Mouse (Mus musculus): ENCODE measurements at regions not wholly inside any gene's neighbourhood (a gene's known extent, or its start where the extent isn't known, plus 50 kb on each side); places are given as distances from the start of the nearest gene placed in this dataset.
A peak's percentile ranks its signal among the peaks of the same experiment; 100 is the strongest.

DNA sequence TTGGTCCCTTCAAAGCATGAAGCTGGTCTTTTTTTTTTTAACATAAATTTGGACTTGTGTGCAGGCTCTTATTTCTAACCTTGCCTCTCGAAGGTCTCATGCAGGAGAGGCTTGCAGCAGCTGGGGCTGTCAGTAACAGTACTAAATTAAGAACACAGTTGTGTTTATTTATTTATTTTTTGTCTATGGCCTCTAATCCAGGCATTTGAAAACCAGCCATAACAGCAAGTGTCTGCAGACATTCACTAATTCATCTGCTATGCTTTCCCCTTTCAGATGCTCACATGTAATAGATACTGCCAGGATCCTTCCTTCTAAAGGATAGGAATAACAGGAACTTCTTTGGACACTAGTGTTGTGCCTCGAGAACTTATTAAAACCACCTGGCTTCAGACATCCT is 172.5 kb downstream of the Rchy1 start:
- Histone ChIP-seq H3K4me2 (ENCODE audit: low read depth) (no peak overlapping the region), H3K4me1 (ENCODE audit: control insufficient read depth, insufficient read depth, low read length) (no peaks in the 10 kb centered on the region), H3K4me3 (ENCODE audit: low read depth, low read length) (no peak overlapping the region), H3K27me3 (ENCODE audit: control insufficient read depth, insufficient read depth, low read length) (no peaks in the 10 kb centered on the region), H3K36me3 (ENCODE audit: control insufficient read depth, insufficient read depth, low read length) (no peaks in the 10 kb centered on the region), H3K27ac (ENCODE audit: low read depth, low read length) (no peak overlapping the region), H3K9ac (ENCODE audit: low read length) (no peak overlapping the region), H3K9me3 (ENCODE audit: control insufficient read depth, low read length) (no peaks in the 10 kb centered on the region)
- DNase-seq (ENCODE audit: low spot score) (no peak), ATAC-seq (ENCODE audit: insufficient read depth, low FRiP score, low TSS enrichment) (no peak)
- WGBS = 54% methylated on average over 2 of the region's 2 CpGs

DNA sequence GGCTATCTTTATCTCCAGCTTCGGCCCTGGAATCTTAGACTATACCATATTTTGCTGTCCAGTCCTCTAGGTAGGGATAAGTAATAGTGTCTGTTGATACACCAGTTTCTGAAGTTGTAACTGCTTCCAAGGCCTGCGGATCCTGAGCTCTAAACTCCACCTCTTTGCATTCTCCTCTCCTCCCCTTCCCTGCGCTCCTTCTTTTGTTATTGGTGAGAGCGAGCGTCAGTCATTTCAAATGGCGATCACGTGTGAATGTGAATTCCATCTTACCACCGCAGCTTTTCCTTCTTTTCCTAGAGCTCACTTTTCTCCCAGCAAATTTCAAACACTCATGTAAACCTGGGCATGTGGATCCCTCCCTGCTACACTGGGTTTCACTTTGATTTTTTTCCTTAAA is 178.9 kb downstream of the Rchy1 start:
- DNase-seq (ENCODE audit: low spot score) = no peak
- Histone ChIP-seq H3K36me3 (ENCODE audit: control insufficient read depth, insufficient read depth, low read length) (no peaks in the 10 kb centered on the region), H3K27ac (ENCODE audit: low read depth, low read length) (no peak overlapping the region), H3K9ac (ENCODE audit: low read length) (no peak overlapping the region), H3K4me2 (ENCODE audit: low read depth) (no peak overlapping the region), H3K4me3 (ENCODE audit: low read depth, low read length) (no peak overlapping the region), H3K4me1 (ENCODE audit: control insufficient read depth, insufficient read depth, low read length) (no peaks in the 10 kb centered on the region), H3K27me3 (ENCODE audit: control insufficient read depth, insufficient read depth, low read length) (no peaks in the 10 kb centered on the region), H3K9me3 (ENCODE audit: control insufficient read depth, low read length) (no peaks in the 10 kb centered on the region)
- 83% methylated on average over 8 of the region's 8 CpGs for whole genome bisulfite sequencing
- no peak for ATAC-seq (ENCODE audit: insufficient read depth, low FRiP score, low TSS enrichment)

DNA sequence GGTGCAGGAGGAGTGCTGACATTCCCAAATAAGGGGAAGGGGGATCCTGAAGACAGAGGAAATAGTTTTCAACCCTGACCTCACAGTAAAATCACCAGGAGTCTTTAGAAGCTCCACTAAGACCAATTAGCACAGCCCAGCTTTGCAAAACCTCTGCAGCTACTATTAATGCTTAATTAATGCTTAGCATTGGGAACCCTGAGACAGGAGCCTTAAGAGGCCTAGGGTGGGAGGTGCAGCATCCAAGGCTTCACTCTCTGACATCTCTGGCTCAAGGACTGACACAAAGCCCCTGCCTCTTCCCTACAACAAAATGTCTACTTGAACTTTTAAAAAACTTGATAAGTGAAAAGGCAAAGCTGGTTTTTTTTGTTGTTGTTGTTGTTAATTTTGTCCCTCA is 185.9 kb downstream of the Rchy1 start:
- Histone ChIP-seq H3K9me3 (ENCODE audit: control insufficient read depth, low read length) (no peaks in the 10 kb centered on the region), H3K27me3 (ENCODE audit: control insufficient read depth, insufficient read depth, low read length) (no peaks in the 10 kb centered on the region), H3K27ac (ENCODE audit: low read depth, low read length) (no peak overlapping the region), H3K9ac (ENCODE audit: low read length) (no peak overlapping the region), H3K4me2 (ENCODE audit: low read depth) (no peak overlapping the region), H3K36me3 (ENCODE audit: control insufficient read depth, insufficient read depth, low read length) (no peaks in the 10 kb centered on the region), H3K4me3 (ENCODE audit: low read depth, low read length) (no peak overlapping the region), H3K4me1 (ENCODE audit: control insufficient read depth, insufficient read depth, low read length) (no peaks in the 10 kb centered on the region)
- ATAC-seq (ENCODE audit: insufficient read depth, low FRiP score, low TSS enrichment) (no peak), DNase-seq (ENCODE audit: low spot score) (no peak)

DNA sequence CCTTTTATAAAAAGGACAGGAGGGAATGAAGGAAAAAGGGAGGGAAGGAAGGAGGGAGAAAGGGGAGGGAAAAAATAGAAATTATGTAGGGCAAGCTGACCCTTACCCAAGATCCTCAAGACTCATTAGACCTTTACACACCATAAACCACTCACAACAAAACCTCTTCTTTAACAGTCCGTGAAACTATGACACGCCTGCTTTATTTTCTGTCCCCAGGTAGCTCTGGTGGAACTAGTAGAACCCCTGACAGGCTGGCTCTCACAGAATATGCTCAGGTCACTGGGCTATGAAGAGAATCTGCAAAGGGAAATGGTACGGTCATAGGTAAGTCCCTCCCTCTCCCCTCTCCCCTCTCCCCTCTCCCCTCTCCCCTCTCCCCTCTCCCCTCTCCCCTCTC is 188.8 kb downstream of the Rchy1 start:
- Histone ChIP-seq H3K36me3 (ENCODE audit: control insufficient read depth, insufficient read depth, low read length) (no peaks in the 10 kb centered on the region), H3K27me3 (ENCODE audit: control insufficient read depth, insufficient read depth, low read length) (no peaks in the 10 kb centered on the region), H3K9me3 (ENCODE audit: control insufficient read depth, low read length) (no peaks in the 10 kb centered on the region), H3K4me2 (ENCODE audit: low read depth) (no peak overlapping the region), H3K4me3 (ENCODE audit: low read depth, low read length) (no peak overlapping the region), H3K27ac (ENCODE audit: low read depth, low read length) (no peak overlapping the region), H3K9ac (ENCODE audit: low read length) (no peak overlapping the region), H3K4me1 (ENCODE audit: control insufficient read depth, insufficient read depth, low read length) (no peaks in the 10 kb centered on the region)
- no peak for DNase-seq (ENCODE audit: low spot score)
- WGBS = 79% methylated on average over 3 of the region's 3 CpGs
- ATAC-seq (ENCODE audit: insufficient read depth, low FRiP score, low TSS enrichment) = no peak

DNA sequence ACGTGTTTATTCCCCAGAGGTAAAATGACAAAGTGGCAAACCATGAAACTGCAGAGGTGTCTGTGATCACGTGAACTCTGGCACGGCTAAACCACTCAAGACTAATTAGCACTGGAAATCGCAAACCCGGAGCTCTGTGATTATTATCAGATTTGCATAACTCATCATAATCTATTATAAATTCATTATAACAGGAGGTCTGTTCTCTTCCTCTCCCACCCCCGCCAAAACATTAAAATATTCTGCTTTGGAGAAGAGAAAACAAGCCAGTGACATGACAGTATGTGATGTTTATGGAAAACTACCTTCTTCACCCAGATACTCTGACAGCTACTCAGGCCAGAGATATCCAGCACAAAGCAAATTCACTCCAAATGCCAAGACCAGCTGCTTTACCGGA is 195.0 kb downstream of the Rchy1 start:
- Histone ChIP-seq H3K27me3 (ENCODE audit: control insufficient read depth, insufficient read depth, low read length) (no peaks in the 10 kb centered on the region), H3K4me2 (ENCODE audit: low read depth) (no peak overlapping the region), H3K27ac (ENCODE audit: low read depth, low read length) (no peak overlapping the region), H3K9me3 (ENCODE audit: control insufficient read depth, low read length) (no peaks in the 10 kb centered on the region), H3K9ac (ENCODE audit: low read length) (no peak overlapping the region), H3K4me1 (ENCODE audit: control insufficient read depth, insufficient read depth, low read length) (no peaks in the 10 kb centered on the region), H3K4me3 (ENCODE audit: low read depth, low read length) (no peak overlapping the region), H3K36me3 (ENCODE audit: control insufficient read depth, insufficient read depth, low read length) (no peaks in the 10 kb centered on the region)
- ATAC-seq (ENCODE audit: insufficient read depth, low FRiP score, low TSS enrichment) (no peak), DNase-seq (ENCODE audit: low spot score) (no peak)
- WGBS = 85% methylated on average over 7 of the region's 7 CpGs

DNA sequence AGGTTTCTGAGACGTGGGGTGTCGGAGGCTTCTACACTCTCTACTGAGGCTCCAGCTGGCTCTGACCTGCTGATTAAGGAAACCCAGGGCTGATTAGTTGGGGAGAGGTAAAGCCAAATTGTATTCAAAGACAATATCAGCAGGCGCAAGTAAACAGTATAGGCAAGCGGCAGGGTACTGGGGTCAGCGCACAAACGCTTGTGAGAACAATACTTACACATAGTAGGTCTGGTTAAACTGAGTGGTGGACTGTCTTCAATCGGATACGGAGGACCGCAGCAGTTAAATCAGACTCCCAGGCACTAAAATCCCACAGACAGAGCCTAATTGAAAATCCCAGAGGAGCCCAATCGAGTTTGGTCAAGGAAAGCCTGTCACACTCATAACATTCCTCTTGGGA is 195.8 kb downstream of the Rchy1 start:
- no peak for ATAC-seq (ENCODE audit: insufficient read depth, low FRiP score, low TSS enrichment)
- 71% methylated on average over 10 of the region's 10 CpGs for WGBS
- no peaks in the 10 kb centered on the region for H3K27me3 ChIP-seq (ENCODE audit: control insufficient read depth, insufficient read depth, low read length)
- DNase-seq (ENCODE audit: low spot score) = no peak
- H3K9me3 ChIP-seq (ENCODE audit: control insufficient read depth, low read length) = no peaks in the 10 kb centered on the region
- H3K9ac ChIP-seq (ENCODE audit: low read length) = no peak overlapping the region
- no peak overlapping the region for H3K4me2 ChIP-seq (ENCODE audit: low read depth)
- H3K4me3 ChIP-seq (ENCODE audit: low read depth, low read length) = no peak overlapping the region
- no peaks in the 10 kb centered on the region for H3K36me3 ChIP-seq (ENCODE audit: control insufficient read depth, insufficient read depth, low read length)
- no peaks in the 10 kb centered on the region for H3K4me1 ChIP-seq (ENCODE audit: control insufficient read depth, insufficient read depth, low read length)
- no peak overlapping the region for H3K27ac ChIP-seq (ENCODE audit: low read depth, low read length)

DNA sequence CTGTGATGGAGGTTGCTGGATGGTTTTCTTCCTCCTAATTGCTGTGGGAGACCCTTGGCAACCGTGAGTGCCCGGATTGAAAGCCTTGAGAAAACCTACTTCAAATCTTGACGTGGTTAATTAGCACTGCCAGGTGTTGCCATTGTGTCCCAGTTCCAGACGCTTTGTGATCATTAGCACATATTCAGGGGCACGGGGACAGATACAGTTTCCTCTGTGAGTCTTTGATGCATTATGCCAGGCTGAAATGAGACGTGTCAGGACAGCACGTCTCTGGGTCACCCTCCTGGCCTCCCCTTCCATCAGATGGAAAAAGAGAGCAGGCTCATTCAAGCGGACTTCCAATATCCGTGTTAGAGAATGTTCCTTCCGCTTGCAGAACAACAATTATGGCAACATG is 198.2 kb downstream of the Rchy1 start:
- 46% methylated on average over 10 of the region's 10 CpGs for WGBS

DNA sequence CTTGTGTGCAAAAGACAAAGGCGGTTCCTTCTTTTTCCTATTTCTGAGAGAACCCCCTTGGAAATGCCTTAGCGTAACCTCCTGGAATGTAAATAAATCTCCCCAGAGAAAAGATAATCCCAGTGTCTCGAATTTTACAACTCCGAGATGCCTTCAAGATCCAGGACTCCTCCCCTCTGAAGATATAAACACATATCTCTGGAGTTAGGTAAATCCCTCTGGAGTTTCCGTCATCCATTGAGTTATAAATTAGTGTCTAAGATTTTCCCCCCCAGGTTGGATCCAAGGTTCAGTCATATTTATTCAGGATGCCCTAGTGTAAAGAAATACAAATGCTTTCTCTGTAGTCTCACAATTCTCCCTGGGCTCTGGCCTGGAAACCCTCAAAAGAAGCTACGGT is 200.3 kb downstream of the Rchy1 start:
- Histone ChIP-seq H3K9ac (ENCODE audit: low read length) (no peak overlapping the region), H3K9me3 (ENCODE audit: control insufficient read depth, low read length) (no peaks in the 10 kb centered on the region), H3K4me1 (ENCODE audit: control insufficient read depth, insufficient read depth, low read length) (no peaks in the 10 kb centered on the region), H3K4me3 (ENCODE audit: low read depth, low read length) (no peak overlapping the region), H3K27me3 (ENCODE audit: control insufficient read depth, insufficient read depth, low read length) (no peaks in the 10 kb centered on the region), H3K4me2 (ENCODE audit: low read depth) (no peak overlapping the region), H3K36me3 (ENCODE audit: control insufficient read depth, insufficient read depth, low read length) (no peaks in the 10 kb centered on the region), H3K27ac (ENCODE audit: low read depth, low read length) (no peak overlapping the region)
- no peak for ATAC-seq (ENCODE audit: insufficient read depth, low FRiP score, low TSS enrichment)
- 56% methylated on average over 6 of the region's 6 CpGs for WGBS
- DNase-seq (ENCODE audit: low spot score) = no peak

More for the DNA sequence above, 198.2 kb downstream of the Rchy1 start:
- peak; percentile 19 for DNase-seq (ENCODE audit: low spot score)
- Histone ChIP-seq H3K4me3 (ENCODE audit: low read depth, low read length) (no peak overlapping the region), H3K9me3 (ENCODE audit: control insufficient read depth, low read length) (no peaks in the 10 kb centered on the region), H3K27me3 (ENCODE audit: control insufficient read depth, insufficient read depth, low read length) (no peaks in the 10 kb centered on the region), H3K36me3 (ENCODE audit: control insufficient read depth, insufficient read depth, low read length) (no peaks in the 10 kb centered on the region), H3K9ac (ENCODE audit: low read length) (no peak overlapping the region), H3K4me2 (ENCODE audit: low read depth) (no peak overlapping the region), H3K27ac (ENCODE audit: low read depth, low read length) (no peak overlapping the region), H3K4me1 (ENCODE audit: control insufficient read depth, insufficient read depth, low read length) (no peaks in the 10 kb centered on the region)
- no peak for ATAC-seq (ENCODE audit: insufficient read depth, low FRiP score, low TSS enrichment)

DNA sequence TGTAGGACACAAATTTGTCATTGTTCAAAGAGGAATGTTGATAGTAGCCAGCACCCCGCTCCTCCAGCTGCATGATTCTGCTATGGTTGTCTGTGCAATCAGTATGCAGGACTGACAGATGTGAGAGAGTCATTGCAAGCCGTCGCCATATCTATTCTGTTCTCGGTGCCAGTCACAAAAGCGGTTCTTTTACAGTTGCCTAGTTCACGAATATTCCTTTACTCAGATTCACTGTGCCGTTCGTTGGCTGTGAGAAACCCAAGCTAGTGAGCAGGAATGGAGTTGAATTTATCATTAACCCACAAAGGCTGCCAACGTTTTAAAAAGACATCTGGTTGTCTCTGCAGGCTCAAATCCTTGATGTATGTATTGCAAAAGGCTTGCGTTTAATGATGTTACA is 206.9 kb downstream of the Rchy1 start:
- H3K27ac ChIP-seq (ENCODE audit: low read depth, low read length) = no peak overlapping the region
- H3K27me3 ChIP-seq (ENCODE audit: control insufficient read depth, insufficient read depth, low read length) = no peaks in the 10 kb centered on the region
- H3K36me3 ChIP-seq (ENCODE audit: control insufficient read depth, insufficient read depth, low read length) = no peaks in the 10 kb centered on the region
- H3K4me1 ChIP-seq (ENCODE audit: control insufficient read depth, insufficient read depth, low read length) = no peaks in the 10 kb centered on the region
- ATAC-seq (ENCODE audit: insufficient read depth, low FRiP score, low TSS enrichment) (no peak), DNase-seq (ENCODE audit: low spot score) (no peak)
- no peak overlapping the region for H3K4me3 ChIP-seq (ENCODE audit: low read depth, low read length)
- no peak overlapping the region for H3K4me2 ChIP-seq (ENCODE audit: low read depth)
- no peak overlapping the region for H3K9ac ChIP-seq (ENCODE audit: low read length)
- H3K9me3 ChIP-seq (ENCODE audit: control insufficient read depth, low read length) = no peaks in the 10 kb centered on the region
- WGBS = 68% methylated on average over 10 of the region's 10 CpGs

Measured in neural tube, embryonic 11.5 days (tissue).